Mouse (Mus musculus): ENCODE data around the gene Zfhx2. TPM values are rescaled to one million over a fixed set of nuclear protein-coding genes. Genes with fewer than 3 reads are reported as not detected.

Zfhx2 gene
- polyA plus RNA-seq (2016; fragmentation: Nextera tagmentation; extraction: Ambion mirVana), result 4.1 and 5.6 TPM in 2 replicates

GRCm38 (mm10) chr14:55092011-55092577 is at the start of gene Zfhx2:
Gene Zfhx2, minus strand, starts transcription at chr14:55092324.
- DNase-seq (ENCODE audit: low spot score), result peak; percentile 95
- WGBS, result under 1% methylated on average over 34 of the region's 34 CpGs
- H3K4me3 ChIP-seq, result peak within 1 kb of the TSS; percentile 67
- H3K27ac ChIP-seq, result peak within 1 kb of the TSS; percentile 85
- H3K4me1 ChIP-seq, result peaks cover 55% of the 10 kb centered on the region
- no peaks in the 10 kb centered on the region for H3K9me3 ChIP-seq (replicated peaks)
- H3K36me3 ChIP-seq, result no peaks in the 10 kb centered on the region
- H3K27me3 ChIP-seq (ENCODE audit: low read depth, poor library complexity, severe bottlenecking), result 0 out of 2 replicates have a peak, but pooled peaks cover 9% of the 10 kb centered on the region

GRCm38 (mm10) chr14:55139313-55139712 is 47.2 kb upstream of the Zfhx2 start:
- WGBS, result 66% methylated on average over 7 of the region's 7 CpGs

DNA sequence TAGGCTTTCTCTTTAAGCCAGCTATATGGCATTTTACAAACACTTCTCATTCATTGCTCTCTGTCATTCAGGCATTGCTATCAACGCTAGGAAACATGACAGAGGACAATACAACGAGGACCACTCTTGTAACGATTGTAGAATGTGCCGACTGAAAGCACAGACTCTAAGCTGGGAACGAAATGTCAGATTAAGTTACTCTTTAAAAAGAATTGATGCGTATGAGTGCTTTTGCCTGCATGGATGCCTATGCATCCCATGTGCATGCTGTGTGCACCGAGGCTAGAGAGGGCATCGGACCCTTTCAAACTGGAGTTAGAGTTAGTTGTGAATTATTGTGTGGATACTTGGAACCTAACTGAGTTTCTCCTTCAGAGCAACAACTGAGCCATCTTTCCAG is 43.6 kb upstream of the Zfhx2 start:
- DNase-seq (ENCODE audit: low spot score), result no peak
- Histone ChIP-seq H3K27ac (no peak overlapping the region), H3K9me3 (replicated peaks) (no peaks in the 10 kb centered on the region), H3K4me1 (no peaks in the 10 kb centered on the region), H3K4me3 (no peak overlapping the region), H3K36me3 (no peaks in the 10 kb centered on the region), H3K27me3 (ENCODE audit: low read depth, poor library complexity, severe bottlenecking) (0 out of 2 replicates have a peak, but pooled peaks cover 4% of the 10 kb centered on the region)
- 87% methylated on average over 8 of the region's 8 CpGs for WGBS

More at GRCm38 (mm10) chr14:55139313-55139712, 47.2 kb upstream of the Zfhx2 start:
- no peak for DNase-seq (ENCODE audit: low spot score)
- no peaks in the 10 kb centered on the region for H3K9me3 ChIP-seq (replicated peaks)
- no peak overlapping the region for H3K4me3 ChIP-seq
- 0 out of 2 replicates have a peak, but pooled peaks cover 4% of the 10 kb centered on the region for H3K27me3 ChIP-seq (ENCODE audit: low read depth, poor library complexity, severe bottlenecking)
- H3K27ac ChIP-seq, result no peak overlapping the region
- H3K36me3 ChIP-seq, result no peaks in the 10 kb centered on the region
- H3K4me1 ChIP-seq, result no peaks in the 10 kb centered on the region

GRCm38 (mm10) chr14:55126521-55126920 is 34.4 kb upstream of the Zfhx2 start:
- DNase-seq (ENCODE audit: low spot score), result no peak
- Histone ChIP-seq H3K27ac (no peak overlapping the region), H3K4me1 (peaks cover 8% of the 10 kb centered on the region), H3K36me3 (no peaks in the 10 kb centered on the region), H3K27me3 (ENCODE audit: low read depth, poor library complexity, severe bottlenecking) (no peaks in the 10 kb centered on the region), H3K9me3 (replicated peaks) (no peaks in the 10 kb centered on the region), H3K4me3 (no peak overlapping the region)
- 86% methylated on average over 7 of the region's 7 CpGs for WGBS

- Histone ChIP-seq H3K27ac (no peak overlapping the region), H3K27me3 (ENCODE audit: low read depth, poor library complexity, severe bottlenecking) (no peaks in the 10 kb centered on the region), H3K9me3 (replicated peaks) (no peaks in the 10 kb centered on the region), H3K36me3 (no peaks in the 10 kb centered on the region), H3K4me1 (peaks cover 8% of the 10 kb centered on the region), H3K4me3 (no peak overlapping the region)
- no peak for DNase-seq (ENCODE audit: low spot score)
- 89% methylated on average over 5 of the region's 5 CpGs for WGBS
Measured at GRCm38 (mm10) chr14:55125711-55126110, 33.6 kb upstream of the Zfhx2 start.

DNA sequence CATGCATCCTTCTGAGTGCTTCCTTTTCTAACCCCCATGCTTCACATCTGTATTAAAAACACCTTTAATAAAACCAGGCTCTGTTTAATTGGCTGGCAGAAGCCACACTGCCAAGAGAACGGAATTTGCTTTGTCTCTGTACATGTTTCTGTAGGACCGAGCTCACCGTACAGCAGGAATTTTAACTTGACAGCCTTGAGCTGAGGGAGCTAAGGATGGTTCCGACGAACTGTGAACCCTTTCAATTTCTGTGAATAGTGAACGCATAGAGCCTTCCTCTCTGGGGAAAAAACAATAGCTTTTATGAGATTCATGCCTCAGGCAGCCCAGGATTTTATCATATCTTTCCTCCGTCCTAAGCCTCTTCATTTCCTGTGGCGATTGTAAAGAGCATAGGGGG is 30.2 kb upstream of the Zfhx2 start:
- Histone ChIP-seq H3K36me3 (no peaks in the 10 kb centered on the region), H3K9me3 (replicated peaks) (no peaks in the 10 kb centered on the region), H3K4me1 (peaks cover 8% of the 10 kb centered on the region), H3K27ac (no peak overlapping the region), H3K27me3 (ENCODE audit: low read depth, poor library complexity, severe bottlenecking) (peaks cover 12% of the 10 kb centered on the region), H3K4me3 (no peak overlapping the region)
- WGBS, result 72% methylated on average over 8 of the region's 8 CpGs
- DNase-seq (ENCODE audit: low spot score), result no peak

DNA sequence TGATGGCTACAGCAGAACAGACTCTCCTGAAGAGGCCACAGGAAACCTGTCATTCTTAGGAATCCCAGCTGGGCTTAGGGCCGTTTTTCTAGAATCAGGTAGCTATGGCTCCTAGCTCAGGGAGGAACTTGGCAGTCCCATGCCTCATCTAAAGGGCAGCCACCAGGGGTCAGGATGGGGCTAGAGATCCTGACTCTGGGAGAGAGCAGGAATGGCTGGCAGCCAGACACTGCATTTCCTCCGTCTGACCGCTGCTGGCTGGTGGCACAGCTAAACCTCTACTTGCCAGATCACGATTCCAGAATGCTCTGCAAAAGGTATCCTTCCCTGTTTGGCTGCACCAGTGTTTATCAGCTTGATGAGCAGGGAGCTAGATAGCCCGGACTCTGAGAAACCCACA is 29.8 kb upstream of the Zfhx2 start:
- peaks cover 9% of the 10 kb centered on the region for H3K4me1 ChIP-seq
- no peak overlapping the region for H3K27ac ChIP-seq
- DNase-seq (ENCODE audit: low spot score), result peak; percentile 80
- WGBS, result 15% methylated on average over 5 of the region's 5 CpGs
- no peak overlapping the region for H3K4me3 ChIP-seq
- H3K27me3 ChIP-seq (ENCODE audit: low read depth, poor library complexity, severe bottlenecking), result peaks cover 16% of the 10 kb centered on the region
- no peaks in the 10 kb centered on the region for H3K9me3 ChIP-seq (replicated peaks)
- no peaks in the 10 kb centered on the region for H3K36me3 ChIP-seq

DNA sequence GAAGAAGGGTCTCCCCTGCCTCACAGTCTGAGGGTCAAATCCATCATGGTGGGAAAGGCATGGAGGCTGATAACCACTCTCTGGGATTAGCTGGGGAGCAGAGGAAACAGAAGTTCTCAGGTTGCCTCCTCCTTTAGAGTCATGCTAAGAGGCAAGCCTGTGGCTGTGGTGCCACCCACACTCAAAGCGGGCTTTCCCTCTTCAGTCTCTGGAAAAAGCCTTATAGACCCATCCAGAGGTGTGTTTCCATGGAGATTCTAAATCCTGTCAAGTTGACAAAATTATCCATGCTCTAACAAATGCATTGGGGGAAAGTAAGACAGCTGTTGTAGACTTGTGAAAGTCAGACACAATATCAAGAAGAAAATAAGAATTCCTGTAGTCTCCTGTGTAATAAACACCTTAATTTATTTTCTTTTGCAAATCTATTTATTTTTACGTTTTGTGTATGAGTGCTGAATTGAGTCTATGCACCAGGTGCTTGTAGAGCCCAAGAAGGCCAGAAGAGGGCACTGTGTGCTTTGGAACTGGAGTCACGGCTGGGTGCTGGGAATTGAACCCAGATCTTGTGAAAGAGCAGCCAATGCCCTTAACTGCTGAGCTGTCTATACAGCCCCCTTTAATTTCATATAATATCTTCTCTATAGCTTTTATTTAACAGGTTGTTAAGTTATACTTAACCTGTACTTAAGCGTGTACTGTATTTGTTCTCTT is 27.5 kb upstream of the Zfhx2 start:
- WGBS, result 73% methylated on average over 4 of the region's 4 CpGs
- peaks cover 40% of the 10 kb centered on the region for H3K27me3 ChIP-seq (ENCODE audit: low read depth, poor library complexity, severe bottlenecking)
- no peak overlapping the region for H3K4me3 ChIP-seq
- peaks cover 33% of the 10 kb centered on the region for H3K4me1 ChIP-seq
- no peak overlapping the region for H3K27ac ChIP-seq
- H3K36me3 ChIP-seq, result no peaks in the 10 kb centered on the region
- no peaks in the 10 kb centered on the region for H3K9me3 ChIP-seq (replicated peaks)
- no peak for DNase-seq (ENCODE audit: low spot score)

GRCm38 (mm10) chr14:55118852-55119251 is 26.7 kb upstream of the Zfhx2 start:
- no peak for DNase-seq (ENCODE audit: low spot score)
- 83% methylated on average over 4 of the region's 4 CpGs for WGBS
- no peaks in the 10 kb centered on the region for H3K9me3 ChIP-seq (replicated peaks)
- no peak overlapping the region for H3K27ac ChIP-seq
- no peak overlapping the region for H3K4me3 ChIP-seq
- peaks cover 40% of the 10 kb centered on the region for H3K4me1 ChIP-seq
- H3K27me3 ChIP-seq (ENCODE audit: low read depth, poor library complexity, severe bottlenecking), result peaks cover 47% of the 10 kb centered on the region
- no peaks in the 10 kb centered on the region for H3K36me3 ChIP-seq

GRCm38 (mm10) chr14:55116425-55117200 is 24.5 kb upstream of the Zfhx2 start, which contains the start of gene Jph4:
Gene Jph4, minus strand, starts transcription at chr14:55116935.
- DNase-seq (ENCODE audit: low spot score), result no peak
- no peaks in the 10 kb centered on the region for H3K9me3 ChIP-seq (replicated peaks)
- no peaks in the 10 kb centered on the region for H3K36me3 ChIP-seq
- peaks cover 34% of the 10 kb centered on the region for H3K4me1 ChIP-seq
- H3K27me3 ChIP-seq (ENCODE audit: low read depth, poor library complexity, severe bottlenecking), result peaks cover 70% of the 10 kb centered on the region
- no peak within 1 kb of the TSS for H3K27ac ChIP-seq
- H3K4me3 ChIP-seq, result peak within 1 kb of the TSS; percentile 61
- 3% methylated on average over 21 of the region's 21 CpGs for WGBS

GRCm38 (mm10) chr14:55115846-55116245 is 23.7 kb upstream of the Zfhx2 start:
- Histone ChIP-seq H3K36me3 (no peaks in the 10 kb centered on the region), H3K9me3 (replicated peaks) (no peaks in the 10 kb centered on the region), H3K4me1 (peaks cover 34% of the 10 kb centered on the region), H3K27me3 (ENCODE audit: low read depth, poor library complexity, severe bottlenecking) (peaks cover 77% of the 10 kb centered on the region), H3K27ac (no peak overlapping the region), H3K4me3 (peak overlapping the region; percentile 61)
- WGBS, result 1% methylated on average over 8 of the region's 8 CpGs
- no peak for DNase-seq (ENCODE audit: low spot score)

GRCm38 (mm10) chr14:55114759-55115701 is 22.9 kb upstream of the Zfhx2 start:
- H3K4me3 ChIP-seq, result peak overlapping the region; percentile 61
- H3K27me3 ChIP-seq (ENCODE audit: low read depth, poor library complexity, severe bottlenecking), result peaks cover 85% of the 10 kb centered on the region
- H3K9me3 ChIP-seq (replicated peaks), result no peaks in the 10 kb centered on the region
- DNase-seq (ENCODE audit: low spot score), result peak; percentile 61
- H3K36me3 ChIP-seq, result no peaks in the 10 kb centered on the region
- peak overlapping the region; percentile 70 for H3K27ac ChIP-seq
- H3K4me1 ChIP-seq, result peaks cover 34% of the 10 kb centered on the region
- WGBS, result under 1% methylated on average over 71 of the region's 78 CpGs

Data from limb, embryonic 10.5 days (tissue).